Mouse (Mus musculus) spleen, adult 2 months (tissue): ENCODE measurements around the gene Mgst3.

Source experiments
- CTCF ChIP-seq: fragments of 200-500 bp; IDR thresholded peaks from 2 replicates; pipeline ENCODE4 v1.5.1; 2011; ENCODE audit warnings: mild to moderate bottlenecking, inconsistent platforms; ENCODE audit not compliant: insufficient read depth, insufficient read length, insufficient replicate concordance; ENCODE audit errors: extremely low read depth
- POLR2A ChIP-seq: fragments of 200-500 bp; IDR thresholded peaks from 2 replicates; pipeline ENCODE4 v1.6.1; 2011; ENCODE audit warnings: low read depth, low read length, inconsistent platforms

DNA sequence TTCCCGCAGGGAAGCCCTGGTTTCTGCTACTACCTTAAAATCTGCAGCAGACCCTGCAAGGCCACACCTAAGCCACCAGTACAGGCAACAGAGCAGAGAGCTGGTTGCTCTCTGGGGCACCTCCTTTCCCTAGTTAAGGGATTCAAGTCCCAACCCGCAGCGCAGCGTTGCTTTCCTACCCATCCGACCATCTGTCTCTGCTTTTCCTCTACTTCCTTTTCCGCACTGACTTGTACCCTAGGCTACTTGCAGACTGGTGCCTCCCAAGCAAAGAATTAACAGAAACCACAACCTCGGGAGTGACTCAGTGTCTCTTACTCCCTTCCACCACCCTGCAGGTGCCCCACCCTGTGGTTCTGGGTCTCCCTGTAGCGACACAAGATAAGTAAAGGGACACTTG is 954 bp downstream of the Mgst3 start:
- TF ChIP-seq POLR2A (no peak), CTCF (no peak)
